Mouse (Mus musculus) erythroid progenitor cell, adult 5-6 weeks (primary cell): ENCODE data around the gene Cib3. TPM values are rescaled to one million over a fixed set of nuclear protein-coding genes. Genes with fewer than 3 reads are reported as not detected.

ENCODE experiments used
- total RNA-seq, 2 experiments: library from RNA; stranded (forward) in 1 of 2; stranded (reverse) in 1 of 2; fragments of 150-400 nt in 1 of 2; fragments of 186-747, 209-891 nt in 1 of 2; gene quantifications; 2 replicates each; pipeline versions ENCODE4 v1.2.3 to v1.2.4; 2015 to 2017; ENCODE audit warnings: low replicate concordance in 2 of 2

The Cib3 gene
- total RNA-seq, 2 experiments from 2014 or later = not detected

Other genes starting within 250 kb of the Cib3 start
- 6.1 and 10.9 TPM in 2 replicates for gene Cyp4f18, start 203.2 kb downstream of the Cib3 start, total RNA-seq (2015; ENCODE audit: low replicate concordance)
- 2.7 and 7.0 TPM in 2 replicates for gene Cyp4f18, start 203.2 kb downstream of the Cib3 start, total RNA-seq (2017; ENCODE audit: low replicate concordance)
- not detected in 2 replicates for gene Olfr372, start 171.6 kb downstream of the Cib3 start, total RNA-seq (2015; ENCODE audit: low replicate concordance)
- not detected in 2 replicates for gene Olfr372, start 171.6 kb downstream of the Cib3 start, total RNA-seq (2017; ENCODE audit: low replicate concordance)
- gene Olfr373, start 129.7 kb downstream of the Cib3 start, total RNA-seq (2015; ENCODE audit: low replicate concordance) = not detected in 2 replicates
- gene Olfr373, start 129.7 kb downstream of the Cib3 start, total RNA-seq (2017; ENCODE audit: low replicate concordance) = not detected in 2 replicates
- gene Olfr374, start 105.8 kb downstream of the Cib3 start, total RNA-seq (2015; ENCODE audit: low replicate concordance) = not detected in 2 replicates
- not detected in 2 replicates for gene Olfr374, start 105.8 kb downstream of the Cib3 start, total RNA-seq (2017; ENCODE audit: low replicate concordance)
- 19.3 and 26.3 TPM in 2 replicates for gene Tpm4, start 77.9 kb downstream of the Cib3 start, total RNA-seq (2015; ENCODE audit: low replicate concordance)
- 20.3 and 23.4 TPM in 2 replicates for gene Tpm4, start 77.9 kb downstream of the Cib3 start, total RNA-seq (2017; ENCODE audit: low replicate concordance)
- 47.8 and 47.9 TPM in 2 replicates for gene Rab8a, start 51.6 kb downstream of the Cib3 start, total RNA-seq (2015; ENCODE audit: low replicate concordance)
- gene Rab8a, start 51.6 kb downstream of the Cib3 start, total RNA-seq (2017; ENCODE audit: low replicate concordance) = 130 and 194 TPM in 2 replicates
- 1.4 and 4.6 TPM in 2 replicates for gene Hsh2d, start 23.2 kb downstream of the Cib3 start, total RNA-seq (2015; ENCODE audit: low replicate concordance)
- gene Hsh2d, start 23.2 kb downstream of the Cib3 start, total RNA-seq (2017; ENCODE audit: low replicate concordance) = 0.64 TPM in 1 of 2 replicates, not detected in the other
- not detected in 2 replicates for gene Gm11034, start 799 bp upstream of the Cib3 start, total RNA-seq (2015; ENCODE audit: low replicate concordance)
- not detected in 2 replicates for gene Gm11034, start 799 bp upstream of the Cib3 start, total RNA-seq (2017; ENCODE audit: low replicate concordance)
- gene Fam32a, start 6.9 kb upstream of the Cib3 start, total RNA-seq (2015; ENCODE audit: low replicate concordance) = 20.1 and 42.5 TPM in 2 replicates
- gene Fam32a, start 6.9 kb upstream of the Cib3 start, total RNA-seq (2017; ENCODE audit: low replicate concordance) = 25.3 and 30.5 TPM in 2 replicates
- gene Ap1m1, start 27.2 kb upstream of the Cib3 start, total RNA-seq (2015; ENCODE audit: low replicate concordance) = 52.8 and 56.6 TPM in 2 replicates
- 27.6 and 47.7 TPM in 2 replicates for gene Ap1m1, start 27.2 kb upstream of the Cib3 start, total RNA-seq (2017; ENCODE audit: low replicate concordance)
- 32.8 and 36.5 TPM in 2 replicates for gene Gm10282, start 92.4 kb upstream of the Cib3 start, total RNA-seq (2015; ENCODE audit: low replicate concordance)
- gene Gm10282, start 92.4 kb upstream of the Cib3 start, total RNA-seq (2017; ENCODE audit: low replicate concordance) = 19.9 and 23.5 TPM in 2 replicates
- gene Klf2, start 106.2 kb upstream of the Cib3 start, total RNA-seq (2015; ENCODE audit: low replicate concordance) = 5.4 and 13.3 TPM in 2 replicates
- gene Klf2, start 106.2 kb upstream of the Cib3 start, total RNA-seq (2017; ENCODE audit: low replicate concordance) = 2.9 and 5.5 TPM in 2 replicates
- gene Eps15l1, start 208.6 kb upstream of the Cib3 start, total RNA-seq (2015; ENCODE audit: low replicate concordance) = 141 and 151 TPM in 2 replicates
- gene Eps15l1, start 208.6 kb upstream of the Cib3 start, total RNA-seq (2017; ENCODE audit: low replicate concordance) = 109 and 118 TPM in 2 replicates
- gene Calr3, start 231.0 kb upstream of the Cib3 start, total RNA-seq (2015; ENCODE audit: low replicate concordance) = not detected in 2 replicates
- gene Calr3, start 231.0 kb upstream of the Cib3 start, total RNA-seq (2017; ENCODE audit: low replicate concordance) = not detected in 2 replicates
- 0.84 TPM in 1 of 2 replicates, not detected in the other for gene 1700030K09Rik, start 231.0 kb upstream of the Cib3 start, total RNA-seq (2015; ENCODE audit: low replicate concordance)
- 1.4 and 1.8 TPM in 2 replicates for gene 1700030K09Rik, start 231.0 kb upstream of the Cib3 start, total RNA-seq (2017; ENCODE audit: low replicate concordance)